Mouse (Mus musculus) layer of hippocampus, adult 11-12 months (tissue): ENCODE measurements around the gene Tctn3.
"Not testable (repeated sequence)": the region's sequence is repeated elsewhere in the genome, so short reads cannot be mapped to it uniquely, and the experiment has no call there.

ENCODE experiments used
- DNase-seq: peaks from one replicate; pipeline ENCODE4 v3.0.0; 2022; ENCODE audit warnings: low spot score

Gene Tctn3

GRCm38 (mm10) chr19:40625935-40626334, 13.9 kb upstream of the Tctn3 start:
- no peak for DNase-seq

DNA sequence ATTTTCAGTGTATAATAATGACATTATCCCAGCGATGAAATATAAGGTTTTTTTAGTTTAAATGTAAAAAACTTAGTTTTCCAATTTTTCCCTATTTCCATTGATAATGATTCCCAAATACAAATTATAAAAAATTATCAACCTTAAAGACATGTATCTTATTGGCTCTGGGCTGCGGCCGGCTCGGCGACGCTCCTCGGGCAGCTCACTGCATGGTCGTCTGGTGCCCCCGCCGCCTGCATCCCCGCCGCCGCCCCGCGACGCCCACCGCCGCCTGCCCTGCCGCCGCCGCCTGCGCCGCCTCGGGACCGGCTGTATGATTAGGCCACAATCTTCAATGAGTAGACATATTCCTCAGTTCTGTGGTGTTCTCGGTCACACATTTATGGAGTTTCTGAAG, 9.6 kb upstream of the Tctn3 start:
- not testable (repeated sequence) for DNase-seq

- no peak for DNase-seq
Measured at GRCm38 (mm10) chr19:40616021-40616420, 4.0 kb upstream of the Tctn3 start.

DNA sequence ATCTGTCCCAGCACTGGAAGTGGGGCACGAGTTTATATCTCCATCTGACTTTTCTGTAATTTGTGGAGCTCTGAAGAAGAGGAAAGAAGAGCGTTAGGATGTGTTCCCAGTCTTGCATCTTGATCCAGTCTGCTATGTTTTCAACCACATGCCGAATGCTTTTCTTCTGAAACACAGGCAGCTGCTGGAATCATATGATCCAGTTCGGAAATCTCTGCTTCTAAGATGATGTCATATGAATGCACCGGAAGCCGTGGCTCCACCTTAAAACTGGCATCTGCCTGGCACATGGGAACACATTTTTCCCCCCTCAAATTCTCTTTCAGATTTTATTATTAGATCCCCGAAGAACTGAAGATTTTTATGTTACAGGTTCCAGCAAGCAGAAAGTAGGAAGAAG, 2.8 kb upstream of the Tctn3 start:
- no peak for DNase-seq

DNA sequence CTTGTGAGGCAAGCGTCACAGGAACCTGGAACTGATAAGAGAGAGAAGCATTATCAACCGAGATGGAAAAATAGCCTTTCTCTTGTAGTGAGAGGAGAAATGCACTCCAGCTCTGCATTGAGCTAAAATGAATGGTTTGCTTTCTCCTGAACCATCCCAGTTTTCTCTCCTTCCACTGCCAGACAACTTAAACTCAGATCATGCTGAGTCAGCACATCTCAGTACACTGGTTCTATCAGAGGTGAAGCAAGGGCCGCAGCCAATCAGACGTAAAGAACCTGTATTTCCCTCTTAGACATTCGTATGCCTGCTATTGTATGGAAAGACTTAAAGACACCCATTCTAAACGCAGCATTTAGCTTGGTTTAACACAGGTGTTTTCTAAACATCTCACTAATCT, 4.4 kb downstream of the Tctn3 start:
- no peak for DNase-seq

DNA sequence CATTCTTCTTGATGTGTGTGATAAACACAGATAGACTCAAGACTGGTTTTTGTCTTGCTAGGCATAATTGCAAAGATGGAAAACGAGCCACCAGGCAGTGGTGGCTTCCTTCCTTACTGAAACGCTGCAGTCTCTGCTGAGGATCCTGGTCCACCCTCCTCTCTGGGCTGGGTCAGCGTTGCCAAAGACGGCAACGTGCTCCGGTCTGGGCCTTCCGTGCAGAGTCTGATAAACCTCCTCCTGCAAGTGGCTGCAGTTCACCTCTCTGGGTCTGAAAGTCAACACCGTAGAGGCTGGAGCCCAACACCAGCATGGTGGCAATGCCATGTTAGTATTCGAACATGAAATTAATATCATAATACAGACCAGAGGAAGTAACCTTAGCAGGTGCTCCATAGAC, 6.8 kb downstream of the Tctn3 start:
- DNase-seq: no peak

GRCm38 (mm10) chr19:40601870-40602269, 10.2 kb downstream of the Tctn3 start:
- no peak for DNase-seq

GRCm38 (mm10) chr19:40600846-40601245, 11.2 kb downstream of the Tctn3 start:
- DNase-seq: not testable (repeated sequence)

DNA sequence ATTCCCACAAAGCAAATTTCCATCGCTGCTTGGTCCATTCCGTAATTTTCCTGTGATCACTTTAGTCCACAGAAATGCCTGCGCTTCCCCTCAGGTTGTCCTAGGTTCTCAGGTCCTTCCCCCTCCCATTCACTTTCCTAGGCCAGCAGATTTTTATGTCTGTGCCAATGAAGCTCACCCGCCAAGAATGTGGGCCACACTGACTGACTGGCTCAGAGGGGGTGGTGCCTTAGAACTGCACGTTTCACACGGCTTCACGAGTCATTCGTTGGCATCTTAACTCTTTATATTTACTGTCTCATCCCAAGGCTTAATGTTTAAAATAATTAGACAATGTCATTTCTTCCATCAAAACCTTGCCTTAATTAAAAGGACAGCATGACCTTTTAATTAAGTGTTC, 16.2 kb downstream of the Tctn3 start:
- DNase-seq: no peak

DNA sequence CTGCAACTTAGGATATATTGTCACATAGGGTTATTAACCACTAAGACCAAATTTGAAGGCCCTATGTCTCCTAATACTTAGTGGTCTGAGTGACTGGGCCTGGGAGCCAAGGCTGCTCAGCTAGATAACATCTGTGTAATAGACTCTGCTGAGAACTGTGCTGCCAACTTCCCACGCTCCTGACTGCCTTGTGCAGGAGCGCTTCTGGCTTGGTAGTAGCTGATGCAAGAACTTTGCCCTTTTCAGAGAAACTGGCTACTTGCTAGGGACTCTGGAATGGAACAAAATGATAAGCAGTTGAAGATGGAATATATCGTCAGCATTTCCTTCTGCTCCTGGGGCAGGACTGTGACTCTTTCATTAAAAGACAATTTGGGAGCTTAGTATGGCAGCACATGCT, 16.8 kb downstream of the Tctn3 start:
- DNase-seq: no peak

GRCm38 (mm10) chr19:40589530-40589880, 22.5 kb downstream of the Tctn3 start:
- no peak for DNase-seq

DNA sequence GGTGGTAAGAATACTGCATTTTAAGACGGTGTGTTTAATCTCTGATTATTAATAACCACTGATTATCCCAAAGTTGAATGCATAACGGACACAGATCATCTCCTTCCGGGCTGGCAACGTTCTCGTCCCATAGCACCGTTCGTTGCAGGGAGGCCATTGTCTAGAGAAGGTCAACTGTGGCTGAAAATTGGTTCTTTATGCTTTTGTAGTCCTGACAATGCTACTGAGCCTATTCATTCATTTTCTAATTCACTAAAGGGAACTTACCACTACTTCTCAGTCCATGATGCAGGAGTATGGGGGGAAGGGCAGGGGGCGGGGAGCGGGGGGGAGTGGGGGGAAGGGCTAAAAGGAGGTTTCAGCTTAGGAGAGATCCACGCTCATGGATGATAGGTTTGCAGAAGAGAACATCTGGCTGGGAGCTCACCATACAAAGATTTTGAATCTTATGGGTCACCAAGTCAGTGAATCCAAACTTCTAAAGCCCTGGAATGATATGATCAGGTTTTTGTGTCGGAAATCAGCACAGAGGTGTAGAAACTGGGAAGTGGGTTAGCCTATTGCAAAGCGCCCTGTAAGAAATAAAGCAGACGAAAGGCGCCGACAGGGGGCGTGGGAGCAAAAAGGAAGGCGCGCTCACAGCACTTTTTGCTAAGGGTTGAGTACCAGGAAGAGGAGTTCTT, 23.0 kb downstream of the Tctn3 start:
- peak; percentile 93 for DNase-seq

GRCm38 (mm10) chr19:40588293-40588654, 23.8 kb downstream of the Tctn3 start, which contains the start of gene Aldh18a1:
Aldh18a1 (minus strand) TSS chr19:40588463.
- DNase-seq: peak; percentile 94

DNA sequence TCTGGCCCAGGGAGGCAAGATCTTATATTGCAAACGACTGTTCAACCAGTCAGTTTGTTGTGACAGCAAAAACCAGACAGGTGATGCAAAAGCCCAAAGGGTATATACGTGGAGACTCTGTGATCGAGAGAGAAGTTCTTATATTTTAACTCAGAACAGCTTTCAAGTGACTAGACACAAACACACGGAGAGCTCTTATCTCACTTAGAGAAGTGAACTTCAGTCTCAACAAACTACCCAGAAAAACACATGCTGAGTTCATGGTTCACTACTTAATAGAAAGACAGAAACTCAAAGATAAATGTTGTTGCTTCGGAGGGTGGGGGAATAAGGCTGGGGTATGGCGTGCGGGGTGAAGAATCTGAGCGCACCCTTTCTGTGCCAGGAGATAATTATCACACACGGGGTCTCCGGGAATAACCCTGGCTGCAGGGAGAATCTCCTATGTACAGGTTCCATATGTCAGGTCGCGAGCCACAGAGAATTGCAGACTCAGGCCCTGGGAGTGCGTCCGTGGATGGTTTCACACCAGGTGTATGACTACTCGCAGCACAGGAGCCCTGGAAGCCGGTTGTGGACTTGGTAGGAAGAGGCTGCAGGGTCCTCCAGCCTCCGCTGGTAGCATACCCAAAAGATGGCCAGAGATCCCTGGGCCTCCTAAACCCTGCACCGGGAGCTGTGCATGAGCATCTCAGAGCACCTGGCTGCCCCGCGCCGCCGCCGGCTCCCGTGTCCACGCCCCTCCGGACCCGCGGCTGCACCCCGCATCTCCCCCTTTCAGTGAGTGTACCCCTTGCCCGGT, 24.3 kb downstream of the Tctn3 start:
- DNase-seq: no peak

GRCm38 (mm10) chr19:40586908-40587307, 25.1 kb downstream of the Tctn3 start:
- no peak for DNase-seq

- DNase-seq: no peak
Measured at GRCm38 (mm10) chr19:40581662-40582061, 30.4 kb downstream of the Tctn3 start.

DNA sequence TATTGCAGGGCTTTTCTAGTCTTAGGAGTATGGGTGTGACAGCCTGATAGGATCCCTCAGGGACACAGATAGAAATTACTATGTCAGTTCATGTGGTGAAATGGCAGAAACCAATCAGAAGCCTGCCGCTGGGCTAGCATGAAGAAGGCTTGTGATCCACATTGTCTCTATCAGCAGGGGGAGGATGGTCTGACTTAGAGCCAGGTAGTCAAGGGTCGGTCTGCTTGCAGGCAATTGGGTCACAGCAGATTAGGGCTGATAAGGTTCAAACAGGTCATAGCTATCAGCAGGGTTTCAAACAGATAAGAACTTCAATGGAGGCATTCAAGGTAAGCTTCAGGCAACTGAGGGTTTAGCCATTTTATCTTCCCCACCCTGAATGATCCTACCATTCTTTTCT, 31.1 kb downstream of the Tctn3 start:
- no peak for DNase-seq

DNA sequence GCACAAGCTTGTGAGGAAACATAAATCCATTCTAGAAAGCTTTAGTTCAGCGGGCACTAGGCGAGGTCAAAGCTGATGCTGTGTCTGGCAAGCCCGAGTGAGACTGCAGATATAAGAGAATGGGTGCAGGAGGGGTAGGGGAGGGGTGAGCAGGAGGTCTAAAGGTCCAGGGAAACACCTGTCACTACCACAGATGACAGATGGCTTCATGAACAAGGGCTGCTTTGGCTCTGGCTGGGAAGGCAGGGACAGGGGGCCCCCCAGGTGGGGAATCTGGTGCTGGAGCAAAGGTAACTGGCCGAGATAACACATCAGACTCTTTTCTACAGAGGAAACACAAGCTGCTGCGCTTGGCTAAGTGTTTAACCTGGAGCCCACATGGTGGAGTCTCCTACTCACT, 36.6 kb downstream of the Tctn3 start:
- DNase-seq: no peak

GRCm38 (mm10) chr19:40570726-40571125, 41.3 kb downstream of the Tctn3 start:
- no peak for DNase-seq

- DNase-seq: no peak
Measured at GRCm38 (mm10) chr19:40567616-40568015, 44.4 kb downstream of the Tctn3 start.

GRCm38 (mm10) chr19:40563880-40564645, 48.0 kb downstream of the Tctn3 start:
- DNase-seq: no peak

- not testable (repeated sequence) for DNase-seq
Measured at GRCm38 (mm10) chr19:40561521-40561920, 50.5 kb downstream of the Tctn3 start.

- no peak for DNase-seq
Measured at GRCm38 (mm10) chr19:40556029-40556428, 56.0 kb downstream of the Tctn3 start.
